Mouse (Mus musculus) heart, postnatal 4 days (tissue): ENCODE data around the gene Gm28557. TPM values are rescaled to one million over a fixed set of nuclear protein-coding genes. Genes with fewer than 3 reads are reported as not detected.

Experiments
- total RNA-seq, 2 experiments: library from RNA; stranded (reverse); gene quantifications; 2 replicates each; pipeline ENCODE4 v1.2.3; 2021

The Gm28557 gene
- total RNA-seq, 2 experiments from 2014 or later, result 0.79 to 1.4 TPM

Other genes starting within 250 kb of the Gm28557 start
- gene Gm10767, start 203.7 kb downstream of the Gm28557 start, total RNA-seq, result 1 to 10 TPM; 1.0 TPM
- 1 to 10 TPM; 1.4 to 1.6 TPM for gene Zfp712, start 47.4 kb downstream of the Gm28557 start, total RNA-seq
- gene Zfp708, start 10.6 kb downstream of the Gm28557 start, total RNA-seq, result 1 to 10 TPM in 1 of 2 experiments, under 1 TPM in 1; 0.97 to 2.1 TPM
- gene Rslcan18, start 7.7 kb upstream of the Gm28557 start, total RNA-seq, result under 1 TPM in 1 of 2 experiments, not detected in 1; 0.21 TPM
- gene Zfp759, start 13.1 kb upstream of the Gm28557 start, total RNA-seq, result 1 to 10 TPM; 2.0 to 3.1 TPM
- gene Rsl1, start 64.6 kb upstream of the Gm28557 start, total RNA-seq, result 1 to 10 TPM; 4.0 to 4.8 TPM
- under 1 TPM; 0.92 to 0.98 TPM for gene Zfp455, start 85.9 kb upstream of the Gm28557 start, total RNA-seq
- gene Zfp458, start 169.9 kb upstream of the Gm28557 start, total RNA-seq, result 1 to 10 TPM; 2.5 to 3.2 TPM
- 1 to 10 TPM; 2.7 to 3.7 TPM for gene Zfp457, start 197.9 kb upstream of the Gm28557 start, total RNA-seq
- gene Zfp595, start 224.0 kb upstream of the Gm28557 start, total RNA-seq, result 1 to 10 TPM; 2.4 to 2.6 TPM